Mouse (Mus musculus) cortical plate, adult 2 months (tissue): Measurements from ENCODE around the gene Cbx4.
A peak's percentile ranks its signal among the peaks of the same experiment; 100 is the strongest.

Source experiments
- CTCF ChIP-seq: fragments of 200-500 bp; IDR thresholded peaks from 2 replicates; pipeline ENCODE4 v1.5.1; 2011; ENCODE audit warnings: mild to moderate bottlenecking, control low read depth, low read length; ENCODE audit not compliant: insufficient read depth; ENCODE audit errors: extremely low read depth
- POLR2A ChIP-seq: fragments of 200-500 bp; IDR thresholded peaks from 2 replicates; pipeline ENCODE4 v1.6.1; 2011; ENCODE audit warnings: mild to moderate bottlenecking, low read length, control low read depth; ENCODE audit not compliant: insufficient read depth; ENCODE audit errors: extremely low read depth

GRCm38 (mm10) chr11:119085279-119086062 lies 550 bp downstream of the Cbx4 start:
- TF ChIP-seq CTCF (no peak), POLR2A (0 out of 2 replicates have a peak, but pooled peaks have one; percentile 7)
